Mouse (Mus musculus) hindbrain, embryonic 14.5 days (tissue): ENCODE measurements at regions not wholly inside any gene's neighbourhood (a gene's known extent, or its start where the extent isn't known, plus 50 kb on each side); places are given as distances from the start of the nearest gene placed in this dataset.

Source experiments
- ATAC-seq: fragments of 200-750 bp; cut with Nextera tagmentation; 2 replicates; pipeline ENCODE4 v1.8.0; 2017; ENCODE audit warnings: moderate number of reproducible peaks, mild to moderate bottlenecking, moderate TSS enrichment, moderate library complexity; ENCODE audit not compliant: low FRiP score
- DNase-seq: peaks from one replicate; pipeline ENCODE4 v3.0.0-alpha.2; 2015; ENCODE audit warnings: low spot score
- H3K27ac ChIP-seq: fragments of 300-500 bp; sonication (generic); 2 replicates; pipeline ENCODE4 v1.5.1; 2014; ENCODE audit warnings: mild to moderate bottlenecking, moderate library complexity
- H3K27me3 ChIP-seq: fragments of 300-500 bp; sonication (generic); 2 replicates; pipeline ENCODE4 v1.6.1; 2014; ENCODE audit warnings: mild to moderate bottlenecking, low read length, mixed read lengths; ENCODE audit not compliant: control insufficient read depth, insufficient read depth
- H3K36me3 ChIP-seq: fragments of 300-500 bp; sonication (generic); replicated peaks from 2 replicates; pipeline ENCODE4 v1.6.1; 2014; ENCODE audit not compliant: control insufficient read depth, insufficient read depth
- H3K4me1 ChIP-seq: fragments of 300-500 bp; sonication (generic); replicated peaks from 2 replicates; pipeline ENCODE4 v1.6.1; 2014; ENCODE audit warnings: antibody characterized with exemption, low read length, mixed read lengths; ENCODE audit not compliant: control insufficient read depth, insufficient read depth
- H3K4me2 ChIP-seq: fragments of 300-500 bp; sonication (generic); replicated peaks from 2 replicates; pipeline ENCODE4 v1.6.1; 2014; ENCODE audit warnings: mild to moderate bottlenecking, moderate library complexity
- H3K4me3 ChIP-seq: fragments of 300-500 bp; sonication (generic); replicated peaks from 2 replicates; pipeline ENCODE4 v1.5.1; 2014; ENCODE audit warnings: mild to moderate bottlenecking, low read length
- H3K9ac ChIP-seq: fragments of 300-500 bp; sonication (generic); 2 replicates; pipeline ENCODE4 v1.6.1; 2014
- H3K9me3 ChIP-seq: fragments of 300-500 bp; sonication (generic); 2 replicates; pipeline ENCODE4 v1.6.1; 2016; ENCODE audit warnings: low read length; ENCODE audit not compliant: control insufficient read depth
- WGBS: fragments of 180-500 bp; shearing (Covaris S2); extraction: QIAGEN DNeasy Blood & Tissue Kit; methylation state at CpG from one replicate; pipeline ENCODE4 v1.1.7; 2014; 5-methylcytosine and 5-hydroxymethylcytosine counted together

- no peak overlapping the region for H3K9ac ChIP-seq
- 0 out of 2 replicates have a peak, but pooled peaks cover 4% of the 10 kb centered on the region for H3K9me3 ChIP-seq
- no peaks in the 10 kb centered on the region for H3K36me3 ChIP-seq
- WGBS, result 80% methylated on average over 3 of the region's 3 CpGs
- H3K27ac ChIP-seq, result no peak overlapping the region
- H3K4me3 ChIP-seq, result no peak overlapping the region
- H3K4me1 ChIP-seq, result no peaks in the 10 kb centered on the region
- H3K4me2 ChIP-seq, result no peak overlapping the region
- H3K27me3 ChIP-seq, result no peaks in the 10 kb centered on the region
- ATAC-seq, result no peak
- DNase-seq, result no peak
These were observed 244.6 kb upstream of the Rasgrp1 start for GRCm38 (mm10) chr2:117587381-117587780.

- no peaks in the 10 kb centered on the region for H3K27me3 ChIP-seq
- H3K9ac ChIP-seq, result no peak overlapping the region
- H3K4me2 ChIP-seq, result no peak overlapping the region
- DNase-seq (no peak), ATAC-seq (no peak)
- no peaks in the 10 kb centered on the region for H3K36me3 ChIP-seq
- H3K4me3 ChIP-seq, result no peak overlapping the region
- no peaks in the 10 kb centered on the region for H3K4me1 ChIP-seq
- WGBS, result 71% methylated on average over 2 of the region's 2 CpGs
- no peak overlapping the region for H3K27ac ChIP-seq
- H3K9me3 ChIP-seq, result no peaks in the 10 kb centered on the region
These were observed 252.2 kb upstream of the Rasgrp1 start for GRCm38 (mm10) chr2:117595028-117595427.

GRCm38 (mm10) chr2:117597573-117597972 is 254.8 kb upstream of the Rasgrp1 start:
- H3K4me2 ChIP-seq, result no peak overlapping the region
- no peaks in the 10 kb centered on the region for H3K27me3 ChIP-seq
- no peak for DNase-seq
- H3K27ac ChIP-seq, result no peak overlapping the region
- no peak overlapping the region for H3K4me3 ChIP-seq
- ATAC-seq, result no peak
- no peaks in the 10 kb centered on the region for H3K4me1 ChIP-seq
- H3K9ac ChIP-seq, result no peak overlapping the region
- H3K36me3 ChIP-seq, result no peaks in the 10 kb centered on the region
- no peaks in the 10 kb centered on the region for H3K9me3 ChIP-seq

GRCm38 (mm10) chr2:117614772-117615171 is 272.0 kb upstream of the Rasgrp1 start:
- no peak overlapping the region for H3K9ac ChIP-seq
- DNase-seq, result no peak
- H3K27ac ChIP-seq, result no peak overlapping the region
- ATAC-seq, result no peak
- H3K4me1 ChIP-seq, result 0 out of 2 replicates have a peak, but pooled peaks cover 3% of the 10 kb centered on the region
- no peaks in the 10 kb centered on the region for H3K36me3 ChIP-seq
- H3K4me3 ChIP-seq, result no peak overlapping the region
- H3K4me2 ChIP-seq, result no peak overlapping the region
- WGBS, result 48% methylated on average over 1 of the region's 1 CpGs
- H3K27me3 ChIP-seq, result no peaks in the 10 kb centered on the region
- H3K9me3 ChIP-seq, result no peaks in the 10 kb centered on the region

- Histone ChIP-seq H3K27me3 (no peaks in the 10 kb centered on the region), H3K4me3 (no peak overlapping the region), H3K9ac (no peak overlapping the region), H3K9me3 (no peaks in the 10 kb centered on the region), H3K36me3 (no peaks in the 10 kb centered on the region), H3K4me1 (0 out of 2 replicates have a peak, but pooled peaks cover 3% of the 10 kb centered on the region), H3K27ac (no peak overlapping the region), H3K4me2 (no peak overlapping the region)
- WGBS, result 84% methylated on average over 3 of the region's 3 CpGs
- no peak for DNase-seq
- ATAC-seq, result no peak
These were observed 275.3 kb upstream of the Rasgrp1 start for GRCm38 (mm10) chr2:117618063-117618462.

- Histone ChIP-seq H3K27me3 (no peaks in the 10 kb centered on the region), H3K4me2 (no peak overlapping the region), H3K4me1 (no peaks in the 10 kb centered on the region), H3K36me3 (no peaks in the 10 kb centered on the region), H3K9me3 (no peaks in the 10 kb centered on the region), H3K4me3 (no peak overlapping the region), H3K9ac (no peak overlapping the region), H3K27ac (no peak overlapping the region)
- WGBS, result 41% methylated on average over 3 of the region's 3 CpGs
- no peak for DNase-seq
- no peak for ATAC-seq
These were observed 281.2 kb upstream of the Rasgrp1 start for GRCm38 (mm10) chr2:117623955-117624354.

- Histone ChIP-seq H3K4me1 (no peaks in the 10 kb centered on the region), H3K9ac (no peak overlapping the region), H3K36me3 (no peaks in the 10 kb centered on the region), H3K4me3 (no peak overlapping the region), H3K27me3 (no peaks in the 10 kb centered on the region), H3K9me3 (no peaks in the 10 kb centered on the region), H3K27ac (no peak overlapping the region), H3K4me2 (no peak overlapping the region)
- no peak for DNase-seq
- no peak for ATAC-seq
- WGBS, result 83% methylated on average over 4 of the region's 4 CpGs
These were observed 292.1 kb upstream of the Rasgrp1 start for GRCm38 (mm10) chr2:117634906-117635305.

- no peaks in the 10 kb centered on the region for H3K4me1 ChIP-seq
These were observed 294.6 kb upstream of the Rasgrp1 start for GRCm38 (mm10) chr2:117637397-117637796.

GRCm38 (mm10) chr2:117652101-117652500 is 309.3 kb upstream of the Rasgrp1 start:
- DNase-seq (no peak), ATAC-seq (no peak)
- H3K4me1 ChIP-seq, result no peaks in the 10 kb centered on the region
- no peaks in the 10 kb centered on the region for H3K36me3 ChIP-seq
- no peak overlapping the region for H3K4me2 ChIP-seq
- no peak overlapping the region for H3K27ac ChIP-seq
- H3K4me3 ChIP-seq, result no peak overlapping the region
- H3K9ac ChIP-seq, result no peak overlapping the region
- no peaks in the 10 kb centered on the region for H3K27me3 ChIP-seq
- no peaks in the 10 kb centered on the region for H3K9me3 ChIP-seq

More at GRCm38 (mm10) chr2:117637397-117637796, 294.6 kb upstream of the Rasgrp1 start:
- DNase-seq (no peak), ATAC-seq (no peak)
- 65% methylated on average over 2 of the region's 2 CpGs for WGBS
- Histone ChIP-seq H3K36me3 (no peaks in the 10 kb centered on the region), H3K27ac (no peak overlapping the region), H3K9me3 (no peaks in the 10 kb centered on the region), H3K9ac (no peak overlapping the region), H3K4me2 (no peak overlapping the region), H3K4me3 (no peak overlapping the region), H3K27me3 (no peaks in the 10 kb centered on the region)

GRCm38 (mm10) chr2:117652647-117653046 is 309.8 kb upstream of the Rasgrp1 start:
- DNase-seq, result no peak
- Histone ChIP-seq H3K4me1 (no peaks in the 10 kb centered on the region), H3K27ac (no peak overlapping the region), H3K4me3 (no peak overlapping the region), H3K9me3 (no peaks in the 10 kb centered on the region), H3K9ac (no peak overlapping the region), H3K36me3 (no peaks in the 10 kb centered on the region), H3K27me3 (no peaks in the 10 kb centered on the region), H3K4me2 (no peak overlapping the region)
- 66% methylated on average over 2 of the region's 2 CpGs for WGBS
- no peak for ATAC-seq
